Mouse (Mus musculus) neutrophil, adult 83 days (primary cell): ENCODE data around the gene Copa. TPM values are rescaled to one million over a fixed set of nuclear protein-coding genes. Genes with fewer than 3 reads are reported as not detected.

Source experiments
- total RNA-seq, 2 experiments: library from RNA; stranded (reverse); gene quantifications; one replicate each; pipeline ENCODE4 v1.2.4; 2023

Gene Copa
- total RNA-seq, result 100 to 1,000 TPM; 112 to 123 TPM

DNA sequence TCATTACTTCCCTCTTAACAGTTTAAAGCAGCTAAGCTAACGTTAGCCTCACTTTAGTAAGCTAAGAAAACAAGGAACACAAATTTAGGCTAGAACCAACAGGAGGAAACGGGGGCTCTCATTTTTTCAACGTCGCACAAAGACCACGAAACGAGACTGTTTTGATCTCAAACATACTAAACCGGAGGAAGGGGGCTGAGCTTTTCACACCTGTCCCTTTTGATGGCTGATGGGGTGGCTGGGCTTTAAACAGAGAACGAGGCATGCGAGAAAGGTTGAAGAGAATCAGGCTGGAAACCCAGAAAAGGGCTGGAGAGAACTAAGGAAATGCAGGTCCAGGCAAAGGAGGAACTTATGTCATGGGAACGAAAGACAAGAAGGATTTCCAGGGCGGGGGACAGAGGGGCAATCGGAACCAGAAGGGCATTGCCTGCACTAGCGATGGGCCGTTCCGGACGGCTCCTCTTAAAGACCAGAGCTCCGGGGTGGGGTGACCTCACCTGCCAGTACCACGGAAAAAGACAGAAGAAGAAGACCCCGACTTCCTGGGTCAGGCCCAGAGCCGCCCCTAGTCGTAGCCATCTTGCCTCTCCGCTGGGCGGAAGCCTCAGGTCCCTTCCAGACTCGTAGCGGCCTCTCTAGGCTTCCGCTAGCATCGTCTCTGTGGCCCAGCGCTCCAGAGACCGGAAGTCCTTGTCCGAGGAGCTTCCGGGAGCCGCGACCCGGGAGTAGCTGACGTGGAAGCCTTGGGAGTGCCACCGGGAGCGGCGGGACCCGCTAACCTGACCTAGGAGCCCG, at the start of gene Copa, which contains the start of gene Ncstn:
Gene Copa (plus strand): TSS at position 429 of the 798 bp plus-strand sequence.
Gene Ncstn (minus strand): TSS at position 695 of the 798 bp plus-strand sequence.

DNA sequence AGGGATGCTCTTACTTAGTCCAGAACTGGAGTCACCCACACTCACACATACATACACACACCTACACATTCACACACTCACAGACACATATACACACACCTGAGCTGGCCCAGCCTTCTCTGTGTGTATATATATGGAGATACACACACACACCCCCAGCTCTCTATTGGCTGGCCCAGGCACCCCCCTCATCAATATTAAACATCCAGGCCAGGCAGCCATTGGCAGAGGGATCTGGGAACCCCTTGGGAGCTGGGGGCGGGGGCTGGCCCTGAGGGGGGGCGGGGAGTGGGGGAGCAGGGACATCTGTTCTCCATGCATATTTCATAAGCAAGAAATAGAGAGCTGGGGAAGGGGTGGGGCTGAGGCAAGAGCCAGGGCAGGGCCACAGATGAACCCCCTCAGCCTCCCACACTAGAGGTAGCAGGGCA, 24.8 kb upstream of the Copa start, which contains the start of gene Nhlh1:
Gene Nhlh1 (minus strand): TSS at position 83 of the 431 bp plus-strand sequence.

DNA sequence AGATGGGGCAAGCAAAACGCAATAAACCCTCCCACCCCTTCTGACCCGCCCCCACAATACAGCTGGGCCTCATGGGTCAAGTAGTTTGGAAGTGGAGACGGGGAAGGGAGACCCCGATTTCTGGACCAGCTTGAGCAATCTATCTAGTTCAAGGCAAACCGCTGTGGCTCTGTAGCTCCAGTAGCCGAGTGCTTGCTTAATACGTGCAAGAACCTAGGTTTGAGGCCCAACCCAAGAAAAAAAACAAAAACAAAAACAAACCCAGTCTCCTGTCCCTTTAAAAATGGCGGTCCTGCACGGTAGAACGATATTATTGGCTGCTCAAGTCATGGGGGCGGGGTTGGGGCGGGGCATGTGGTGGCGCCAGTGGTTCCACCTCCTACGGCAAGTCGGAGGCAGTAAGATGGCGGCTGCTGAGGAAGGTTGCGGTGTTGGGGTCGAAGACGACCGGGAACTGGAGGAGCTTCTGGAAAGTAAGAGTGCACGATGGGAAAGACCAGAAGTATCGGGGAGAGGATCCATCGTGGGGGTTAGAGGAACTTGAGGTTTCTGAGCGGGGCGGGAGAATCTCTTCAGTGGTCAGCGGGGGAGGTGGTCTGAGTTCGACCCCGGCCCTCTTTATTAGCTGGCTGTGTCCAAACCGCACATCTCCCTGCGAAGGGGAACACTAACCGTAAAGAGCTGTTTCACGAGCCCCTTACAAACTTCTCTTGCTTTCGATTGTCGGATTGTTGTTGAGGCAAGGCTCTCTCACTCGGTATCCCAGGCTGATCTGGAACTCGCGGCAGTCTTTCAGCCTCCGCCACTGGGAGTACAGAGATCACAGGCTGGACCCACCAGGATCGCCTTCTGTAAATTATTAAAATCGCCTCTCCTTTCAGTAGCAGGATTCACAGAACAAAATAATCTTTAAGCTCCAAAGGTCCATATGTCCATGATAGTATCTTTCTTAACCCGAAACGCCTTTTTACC, 44.3 kb downstream of the Copa start, which contains the start of gene Pex19:
Gene Pex19 (plus strand): TSS at position 380 of the 972 bp plus-strand sequence.

DNA sequence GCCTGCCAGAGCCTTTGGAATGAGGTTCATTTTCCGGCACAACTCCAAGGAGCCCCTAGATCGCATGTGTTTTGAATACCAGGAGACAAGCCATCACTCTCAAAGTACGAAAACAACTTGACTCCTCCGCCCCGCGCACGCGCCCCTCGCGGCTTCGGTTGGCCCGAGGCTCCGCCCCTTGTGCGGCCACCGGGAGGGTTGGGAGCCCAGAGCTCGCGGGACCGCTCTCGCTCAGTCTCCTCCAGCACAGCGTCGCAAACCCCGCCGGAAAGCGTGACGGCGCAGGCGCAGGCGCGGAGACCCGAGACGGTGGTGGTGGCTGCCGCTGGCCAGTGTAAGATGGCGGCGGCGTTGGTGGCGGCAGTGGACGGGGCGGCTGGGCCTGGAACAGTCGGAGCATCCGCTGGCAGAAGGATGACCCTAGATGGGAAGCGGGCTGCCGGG, 65.5 kb downstream of the Copa start, which contains the start of gene Dcaf8:
Gene Dcaf8 (plus strand): TSS at position 250 of the 444 bp plus-strand sequence.

Other genes starting within 250 kb of the Copa start
- 100 to 1,000 TPM; 235 to 268 TPM for gene Cd84, start 242.8 kb upstream of the Copa start, total RNA-seq
- 10 to 100 TPM; 20.3 to 26.5 TPM for gene Gm10521, start 186.9 kb upstream of the Copa start, total RNA-seq
- gene Slamf6, start 165.0 kb upstream of the Copa start, total RNA-seq, result 1 to 10 TPM; 1.9 to 2.5 TPM
- 1 to 10 TPM; 1.5 to 2.1 TPM for gene Vangl2, start 54.1 kb upstream of the Copa start, total RNA-seq
- gene Nhlh1, start 25.0 kb upstream of the Copa start, total RNA-seq, result not detected
- 10 to 100 TPM; 82.2 to 85.8 TPM for gene Ncstn, start 266 bp downstream of the Copa start, total RNA-seq
- 10 to 100 TPM; 29.5 to 34.0 TPM for gene Pex19, start 44.2 kb downstream of the Copa start, total RNA-seq
- 10 to 100 TPM; 48.5 to 55.6 TPM for gene Dcaf8, start 65.6 kb downstream of the Copa start, total RNA-seq
- gene Pea15a, start 124.3 kb downstream of the Copa start, total RNA-seq, result 1 to 10 TPM; 6.4 to 6.6 TPM
- gene Casq1, start 137.3 kb downstream of the Copa start, total RNA-seq, result not detected
- gene Atp1a4, start 175.9 kb downstream of the Copa start, total RNA-seq, result not detected
- gene Igsf8, start 179.1 kb downstream of the Copa start, total RNA-seq, result 10 to 100 TPM; 23.1 to 24.0 TPM
- not detected for gene Atp1a2, start 215.5 kb downstream of the Copa start, total RNA-seq
- not detected for gene Kcnj9, start 246.8 kb downstream of the Copa start, total RNA-seq